Mouse (Mus musculus): ENCODE results near the gene Sox11.

DNA sequence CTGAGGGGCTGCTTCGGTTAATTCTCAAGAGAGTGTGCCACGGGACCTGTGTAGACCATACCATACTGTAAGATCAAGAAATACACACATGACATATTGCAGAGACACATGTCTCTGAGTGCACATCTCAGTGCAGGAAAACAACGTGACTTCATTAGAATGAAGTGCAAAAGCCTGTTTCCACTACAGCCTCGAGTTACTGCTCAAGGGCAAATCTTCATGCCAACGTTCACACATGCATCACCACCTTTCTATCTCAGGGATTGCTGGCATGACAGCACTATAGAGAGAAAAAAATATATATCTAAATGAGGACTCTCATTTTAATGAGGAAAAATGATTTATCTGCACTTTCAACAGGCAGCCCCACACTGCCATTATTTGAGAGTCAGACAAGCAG lies 14.2 kb upstream of the Sox11 start:
- TF ChIP-seq GATA1 (IDR thresholded peaks at IDR 0.05; ENCODE audit: low read length) (no peak), TAL1 (IDR thresholded peaks at IDR 0.05; ENCODE audit: low read length) (no peak)

All from erythroblast, embryonic 14.5 days (primary cell).